Mouse (Mus musculus) lung, postnatal 4 days (tissue): ENCODE measurements around the gene Eif3k.
A peak's percentile ranks its signal among the peaks of the same experiment; 100 is the strongest.

ENCODE experiments used
- DNase-seq, 2 experiments: peaks; one replicate each; pipeline ENCODE4 v3.0.0; 2021

The Eif3k gene

GRCm38 (mm10) chr7:28933825-28934224 lies 47.8 kb downstream of the Eif3k start:
- no peak for DNase-seq

GRCm38 (mm10) chr7:28932421-28933041 lies 49.1 kb downstream of the Eif3k start:
- DNase-seq = peak; percentile 58 to 59

GRCm38 (mm10) chr7:28931695-28932039 lies 50.0 kb downstream of the Eif3k start:
- peak; percentile 38 to 50 for DNase-seq

GRCm38 (mm10) chr7:28931032-28931694 lies 50.5 kb downstream of the Eif3k start:
- peak in 1 of 2 experiments; percentile 65 for DNase-seq

- DNase-seq = no peak
These were observed 51.2 kb downstream of the Eif3k start for GRCm38 (mm10) chr7:28930320-28931031.

GRCm38 (mm10) chr7:28929381-28929780 lies 52.3 kb downstream of the Eif3k start:
- DNase-seq = peak; percentile 45 to 68

GRCm38 (mm10) chr7:28926172-28926571 lies 55.5 kb downstream of the Eif3k start:
- no peak for DNase-seq

- DNase-seq = peak; percentile 72 to 83
These were observed 56.3 kb downstream of the Eif3k start for GRCm38 (mm10) chr7:28925317-28925716.

- no peak for DNase-seq
These were observed 56.9 kb downstream of the Eif3k start for GRCm38 (mm10) chr7:28924802-28925201.

GRCm38 (mm10) chr7:28923865-28924291 lies 57.8 kb downstream of the Eif3k start:
- DNase-seq = peak; percentile 68 to 77

- DNase-seq = no peak
These were observed 59.1 kb downstream of the Eif3k start for GRCm38 (mm10) chr7:28922606-28923005.

- DNase-seq = no peak
These were observed 59.8 kb downstream of the Eif3k start for GRCm38 (mm10) chr7:28921722-28922465.
